8 mouse cellular contexts compared by ENCODE assay signal in genomic region chr7:123031211-123031743, GRCm38 (mm10).
A peak's percentile ranks its signal among the peaks of the same experiment; 100 is the strongest.
DNase-seq lines count a peak whose midpoint lies in the region; ATAC-seq lines count a peak whose summit lies in the region.

No protein-coding gene starts in this region.

- H3K4me2 ChIP-seq in heart, embryonic 12.5 days, result peak overlapping the region; percentile 73
- peak overlapping the region; percentile 62 for H3K4me2 ChIP-seq in midbrain, embryonic 11.5 days

- peaks cover 8% of the 10 kb centered on the region for H3K9me3 ChIP-seq in heart, embryonic 12.5 days (replicated peaks)
- H3K9me3 ChIP-seq in midbrain, embryonic 11.5 days (ENCODE audit: control insufficient read depth, low read length), result no peaks in the 10 kb centered on the region

- peak overlapping the region; percentile 39 for H3K4me3 ChIP-seq in heart, embryonic 12.5 days
- H3K4me3 ChIP-seq in midbrain, embryonic 11.5 days (ENCODE audit: low read depth, low read length), result peak overlapping the region; percentile 28

- peak overlapping the region; percentile 62 for H3K9ac ChIP-seq in heart, embryonic 12.5 days
- H3K9ac ChIP-seq in midbrain, embryonic 11.5 days (ENCODE audit: low read length), result peak overlapping the region; percentile 71

- H3K27me3 ChIP-seq in heart, embryonic 12.5 days (replicated peaks), result peaks cover 14% of the 10 kb centered on the region; the same call in 1 of the 2 replicates
- H3K27me3 ChIP-seq in midbrain, embryonic 11.5 days (ENCODE audit: control insufficient read depth, insufficient read depth, low read length), result no peaks in the 10 kb centered on the region

- no peak overlapping the region for H3K27ac ChIP-seq in heart, embryonic 12.5 days (ENCODE audit: poor library complexity, severe bottlenecking)
- H3K27ac ChIP-seq in midbrain, embryonic 11.5 days (ENCODE audit: low read depth, low read length), result no peak overlapping the region; the same call in 1 of the 2 replicates

- no peak for DNase-seq in heart, adult 18-20 months
- DNase-seq in cerebellum, adult 8-10 months, result peak; percentile 32
- DNase-seq in kidney, postnatal 4 days, result peak; percentile 20 to 43
- peak; percentile 92 for DNase-seq in midbrain, embryonic 11.5 days (ENCODE audit: low spot score, missing footprints)
- no peak for DNase-seq in urinary bladder, adult 2 months (ENCODE audit: low spot score)
- no peak for DNase-seq in urinary bladder, postnatal 14 days (ENCODE audit: low spot score)

- WGBS in heart, embryonic 12.5 days, result 3% methylated on average over 12 of the region's 12 CpGs
- 8% methylated on average over 12 of the region's 12 CpGs for WGBS in midbrain, embryonic 11.5 days

- H3K36me3 ChIP-seq in heart, embryonic 12.5 days, result no peaks in the 10 kb centered on the region
- no peaks in the 10 kb centered on the region for H3K36me3 ChIP-seq in midbrain, embryonic 11.5 days (ENCODE audit: control insufficient read depth, insufficient read depth, low read length)

- peaks cover 20% of the 10 kb centered on the region for H3K4me1 ChIP-seq in heart, embryonic 12.5 days (replicated peaks)
- peaks cover 13% of the 10 kb centered on the region for H3K4me1 ChIP-seq in midbrain, embryonic 11.5 days (ENCODE audit: control insufficient read depth, insufficient read depth, low read length)

- ATAC-seq in heart, embryonic 12.5 days (ENCODE audit: insufficient number of reproducible peaks, low FRiP score), result peak; percentile 53; the same call in 1 of the 2 replicates
- ATAC-seq in frontal cortex, adult (ENCODE audit: low TSS enrichment), result peak; percentile 53
- peak; percentile 84 for ATAC-seq in midbrain, embryonic 11.5 days (ENCODE audit: low FRiP score)

Comparison
In these comparisons a context has a peak if more than half of its experiments do, and no peak if none do; other contexts are left out.
1. DNase-seq: peak in cerebellum, adult 8-10 months (single experiment), kidney, postnatal 4 days (2 of 2) and midbrain, embryonic 11.5 days (single experiment); none in heart, adult 18-20 months (0 of 2), urinary bladder, adult 2 months (single experiment) and urinary bladder, postnatal 14 days (single experiment).
2. Peak in every context shown above with its lines, with median percentiles within 50 percentile points of each other: ATAC-seq.